Mouse (Mus musculus): ENCODE measurements around the gene Npas3. TPM values are rescaled to one million over a fixed set of nuclear protein-coding genes. Genes with fewer than 3 reads are reported as not detected.

The Npas3 gene
- total and polyA plus RNA-seq, 3 experiments, result 0.02 to 0.64 (median 0.10) TPM

GRCm38 (mm10) chr12:53246581-53247490 lies 1.6 kb upstream of the Npas3 start:
- Histone ChIP-seq H3K4me1 (ENCODE audit: control insufficient read depth, insufficient read depth, low read length) (peaks cover 2% of the 10 kb centered on the region; the same call in 1 of the 2 replicates), H3K36me3 (ENCODE audit: control insufficient read depth, insufficient read depth, low read length) (no peaks in the 10 kb centered on the region), H3K79me2 (replicated peaks; ENCODE audit: control insufficient read depth, insufficient read depth, low read length) (no peaks in the 10 kb centered on the region), H3K27ac (no peak overlapping the region), H3K9ac (ENCODE audit: low read depth, low read length) (no peak overlapping the region), H3K27me3 (ENCODE audit: control insufficient read depth, insufficient read depth, low read length) (peaks cover 29% of the 10 kb centered on the region), H3K4me3 (peak overlapping the region; percentile 18)
- peak in 1 of 2 experiments; percentile 26 for DNase-seq
- WGBS, result 2% methylated on average over 28 of the region's 28 CpGs
- intact Hi-C loops (cut with DNase I), result no loop called here
- TF ChIP-seq CTCF (IDR thresholded peaks at IDR 0.05) (no peak), POLR2A (IDR thresholded peaks at IDR 0.05; ENCODE audit: insufficient read depth, low read depth, low read length) (no peak), EP300 (IDR thresholded peaks at IDR 0.05; ENCODE audit: insufficient read depth, low read depth, low read length) (no peak)

- Histone ChIP-seq H3K9ac (ENCODE audit: low read depth, low read length) (no peak overlapping the region), H3K27me3 (ENCODE audit: control insufficient read depth, insufficient read depth, low read length) (peaks cover 30% of the 10 kb centered on the region), H3K4me3 (no peak overlapping the region), H3K4me1 (ENCODE audit: control insufficient read depth, insufficient read depth, low read length) (peaks cover 2% of the 10 kb centered on the region; the same call in 1 of the 2 replicates), H3K36me3 (ENCODE audit: control insufficient read depth, insufficient read depth, low read length) (no peaks in the 10 kb centered on the region), H3K27ac (no peak overlapping the region), H3K79me2 (replicated peaks; ENCODE audit: control insufficient read depth, insufficient read depth, low read length) (no peaks in the 10 kb centered on the region)
- TF ChIP-seq POLR2A (IDR thresholded peaks at IDR 0.05; ENCODE audit: insufficient read depth, low read depth, low read length), result no peak
- TF ChIP-seq EP300 (IDR thresholded peaks at IDR 0.05; ENCODE audit: insufficient read depth, low read depth, low read length), result no peak
- TF ChIP-seq CTCF (IDR thresholded peaks at IDR 0.05), result no peak
- DNase-seq, result peak in 1 of 2 experiments; percentile 21
- intact Hi-C loops (cut with DNase I), result no loop called here
- 4% methylated on average over 25 of the region's 25 CpGs for whole genome bisulfite sequencing
These were observed 914 bp upstream of the Npas3 start for GRCm38 (mm10) chr12:53247491-53248035.

- peak; percentile 5 to 28 for DNase-seq
- WGBS, result 4% methylated on average over 15 of the region's 15 CpGs
- Histone ChIP-seq H3K36me3 (ENCODE audit: control insufficient read depth, insufficient read depth, low read length) (no peaks in the 10 kb centered on the region), H3K27ac (no peak overlapping the region), H3K79me2 (replicated peaks; ENCODE audit: control insufficient read depth, insufficient read depth, low read length) (no peaks in the 10 kb centered on the region), H3K4me3 (peak overlapping the region; percentile 40; the same call in 1 of the 2 replicates), H3K9ac (ENCODE audit: low read depth, low read length) (no peak overlapping the region), H3K4me1 (ENCODE audit: control insufficient read depth, insufficient read depth, low read length) (peaks cover 2% of the 10 kb centered on the region; the same call in 1 of the 2 replicates), H3K27me3 (ENCODE audit: control insufficient read depth, insufficient read depth, low read length) (peaks cover 32% of the 10 kb centered on the region)
- intact Hi-C loops (cut with DNase I), result no loop called here
- TF ChIP-seq CTCF (IDR thresholded peaks at IDR 0.05) (no peak), POLR2A (IDR thresholded peaks at IDR 0.05; ENCODE audit: insufficient read depth, low read depth, low read length) (no peak), EP300 (IDR thresholded peaks at IDR 0.05; ENCODE audit: insufficient read depth, low read depth, low read length) (no peak)
These were observed 319 bp downstream of the Npas3 start for GRCm38 (mm10) chr12:53248796-53249195.

GRCm38 (mm10) chr12:53251701-53252181 lies 3.3 kb downstream of the Npas3 start:
- Histone ChIP-seq H3K36me3 (ENCODE audit: control insufficient read depth, insufficient read depth, low read length) (no peaks in the 10 kb centered on the region), H3K27me3 (ENCODE audit: control insufficient read depth, insufficient read depth, low read length) (peaks cover 31% of the 10 kb centered on the region), H3K9ac (ENCODE audit: low read depth, low read length) (no peak overlapping the region), H3K79me2 (replicated peaks; ENCODE audit: control insufficient read depth, insufficient read depth, low read length) (no peaks in the 10 kb centered on the region), H3K4me3 (no peak overlapping the region), H3K4me1 (ENCODE audit: control insufficient read depth, insufficient read depth, low read length) (peaks cover 2% of the 10 kb centered on the region; the same call in 1 of the 2 replicates), H3K27ac (no peak overlapping the region)
- TF ChIP-seq CTCF (IDR thresholded peaks at IDR 0.05) (no peak), EP300 (IDR thresholded peaks at IDR 0.05; ENCODE audit: insufficient read depth, low read depth, low read length) (no peak), POLR2A (IDR thresholded peaks at IDR 0.05; ENCODE audit: insufficient read depth, low read depth, low read length) (no peak)
- intact Hi-C loops (cut with DNase I), result no loop called here
- peak; percentile 22 to 34 for DNase-seq
- WGBS, result 6% methylated on average over 11 of the region's 11 CpGs

- H3K27ac ChIP-seq, result no peak overlapping the region
- 14% methylated on average over 20 of the region's 23 CpGs for WGBS
- H3K9ac ChIP-seq (ENCODE audit: low read depth, low read length), result no peak overlapping the region
- intact Hi-C loops (cut with DNase I), result no loop called here
- no peaks in the 10 kb centered on the region for H3K79me2 ChIP-seq (replicated peaks; ENCODE audit: control insufficient read depth, insufficient read depth, low read length)
- DNase-seq, result peak in 1 of 2 experiments; percentile 50
- peaks cover 2% of the 10 kb centered on the region; the same call in 1 of the 2 replicates for H3K4me1 ChIP-seq (ENCODE audit: control insufficient read depth, insufficient read depth, low read length)
- H3K36me3 ChIP-seq (ENCODE audit: control insufficient read depth, insufficient read depth, low read length), result no peaks in the 10 kb centered on the region
- H3K27me3 ChIP-seq (ENCODE audit: control insufficient read depth, insufficient read depth, low read length), result peaks cover 26% of the 10 kb centered on the region
- no peak for TF ChIP-seq EP300 (IDR thresholded peaks at IDR 0.05; ENCODE audit: insufficient read depth, low read depth, low read length)
- TF ChIP-seq CTCF (IDR thresholded peaks at IDR 0.05), result no peak
- no peak for TF ChIP-seq POLR2A (IDR thresholded peaks at IDR 0.05; ENCODE audit: insufficient read depth, low read depth, low read length)
- no peak overlapping the region; the same call in 1 of the 2 replicates for H3K4me3 ChIP-seq
These were observed 3.7 kb downstream of the Npas3 start for GRCm38 (mm10) chr12:53252213-53252571.

All from heart, adult 2 months (tissue).